ENCODE assay signal across 11 mouse cellular contexts in the genomic region with DNA sequence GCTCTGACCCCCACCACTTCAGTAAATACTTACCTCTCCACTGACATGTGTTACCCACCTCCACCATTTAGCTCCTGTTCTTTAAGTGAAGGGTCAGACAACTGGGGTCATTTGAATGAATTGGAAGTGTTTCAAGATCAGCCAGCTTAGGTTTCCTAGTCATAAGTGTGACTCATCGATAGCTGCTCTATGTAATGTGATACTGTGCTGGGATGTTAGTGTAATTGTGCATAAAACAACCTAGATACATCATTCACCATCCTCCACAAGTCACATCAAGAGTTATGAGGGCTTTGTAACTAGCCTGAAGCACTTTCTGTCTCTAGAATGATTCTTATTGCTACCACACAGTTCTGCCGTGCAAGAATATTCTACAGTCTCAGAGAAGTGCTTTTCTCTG.
"Had no signal": no experiment of that assay in that cellular context is flagged by ENCODE, and none has a peak within 500 bp of the region (broad histone marks: within the 10 kb centered on the region; RNA-seq: fewer than 3 reads in every experiment).

No protein-coding gene starts in this region.

- ATAC-seq: liver, embryonic 12.5 days had no signal

- H3K4me3 ChIP-seq: limb, embryonic 15.5 days; liver, embryonic 12.5 days; midbrain, embryonic 10.5 days; neural tube, embryonic 12.5 days; stomach, embryonic 15.5 days had no signal

- DNase-seq: kidney, postnatal 14 days; lung, embryonic 14.5 days; lung, postnatal 10 days; lung, postnatal 4 days; midbrain, embryonic 14.5 days; thymus, postnatal 36 days had no signal

- H3K27ac ChIP-seq: limb, embryonic 15.5 days; liver, embryonic 12.5 days; midbrain, embryonic 10.5 days; neural tube, embryonic 12.5 days; stomach, embryonic 15.5 days had no signal

- H3K4me2 ChIP-seq: limb, embryonic 15.5 days; liver, embryonic 12.5 days; lung, embryonic 14.5 days; neural tube, embryonic 12.5 days; stomach, embryonic 15.5 days had no signal

- H3K36me3 ChIP-seq: limb, embryonic 15.5 days; liver, embryonic 12.5 days; midbrain, embryonic 10.5 days; neural tube, embryonic 12.5 days; stomach, embryonic 15.5 days had no signal

- H3K9ac ChIP-seq: limb, embryonic 15.5 days; liver, embryonic 12.5 days; lung, embryonic 14.5 days; neural tube, embryonic 12.5 days; stomach, embryonic 15.5 days had no signal

- H3K9me3 ChIP-seq: limb, embryonic 15.5 days; liver, embryonic 12.5 days; midbrain, embryonic 10.5 days; neural tube, embryonic 12.5 days; stomach, embryonic 15.5 days had no signal

- H3K27me3 ChIP-seq: limb, embryonic 15.5 days; liver, embryonic 12.5 days; neural tube, embryonic 12.5 days; stomach, embryonic 15.5 days had no signal

- H3K4me1 ChIP-seq: limb, embryonic 15.5 days; liver, embryonic 12.5 days; midbrain, embryonic 10.5 days had no signal
